Mouse (Mus musculus) activated CD4-positive, CD25-positive, alpha-beta regulatory T cell, adult 4 months (primary cell): ENCODE data around the gene Gng7. TPM values are rescaled to one million over a fixed set of nuclear protein-coding genes. Genes with fewer than 3 reads are reported as not detected.

Experiments used
- ATAC-seq: one replicate; pipeline ENCODE4 v1.8.0; 2017
- polyA plus RNA-seq, 2 experiments: library from polyadenylated mRNA; unstranded; fragments of 100-300 nt; shearing (Covaris generic); gene quantifications; one replicate each; pipeline ENCODE4 v1.2.1; 2017

Gene Gng7
- polyA plus RNA-seq, 2 experiments from 2014 or later: not detected

DNA sequence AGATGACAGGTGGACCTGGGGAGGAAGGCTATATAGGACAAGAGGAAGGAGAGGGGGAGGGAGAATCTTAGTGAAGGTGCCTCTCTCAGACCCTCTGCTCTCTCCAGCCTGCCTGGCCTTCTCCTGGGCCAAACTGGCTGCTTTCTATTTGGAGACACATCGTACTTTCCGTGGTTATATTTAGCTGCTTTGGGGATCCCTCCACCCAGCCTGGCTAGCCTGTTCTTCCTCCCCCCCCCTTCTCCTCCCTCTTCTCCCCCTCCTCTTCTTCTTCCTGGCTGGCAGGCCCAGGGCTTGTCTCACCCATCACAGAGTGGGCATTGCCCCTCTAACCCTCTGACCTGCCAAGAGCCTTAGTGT lies 73.8 kb downstream of the Gng7 start:
- no peak for ATAC-seq

DNA sequence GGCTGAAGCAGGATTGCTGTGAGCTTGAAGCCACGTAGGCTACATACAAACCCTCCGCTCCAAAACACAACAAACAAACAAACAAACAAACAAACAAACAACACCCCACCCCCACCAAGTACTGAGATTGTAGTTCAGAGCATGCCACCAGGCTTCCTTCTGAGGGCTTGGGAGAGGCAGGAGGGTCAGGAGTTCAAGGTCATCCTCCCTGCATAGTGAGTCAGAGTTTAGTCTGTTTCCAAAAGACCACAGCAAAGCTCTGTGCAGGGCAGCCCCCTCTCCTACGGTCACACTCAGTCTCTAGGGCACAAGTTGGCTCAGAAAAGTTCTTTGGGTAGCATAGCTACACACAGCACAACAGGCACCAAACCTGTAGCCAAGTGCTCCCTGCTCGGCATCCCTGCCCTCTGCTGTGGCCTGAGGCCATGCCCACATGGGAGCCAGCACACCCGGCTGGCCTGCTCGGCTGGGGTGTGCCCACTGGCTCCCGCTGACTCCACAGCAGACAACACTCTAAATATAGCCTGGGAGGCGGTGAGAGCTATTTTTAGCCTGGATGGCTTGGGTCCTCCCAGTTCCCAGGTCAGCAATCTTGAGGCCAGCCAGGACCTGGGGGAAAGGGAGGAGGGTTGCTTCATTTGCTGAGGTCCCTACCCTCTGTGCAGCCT lies 74.3 kb downstream of the Gng7 start:
- ATAC-seq: no peak

DNA sequence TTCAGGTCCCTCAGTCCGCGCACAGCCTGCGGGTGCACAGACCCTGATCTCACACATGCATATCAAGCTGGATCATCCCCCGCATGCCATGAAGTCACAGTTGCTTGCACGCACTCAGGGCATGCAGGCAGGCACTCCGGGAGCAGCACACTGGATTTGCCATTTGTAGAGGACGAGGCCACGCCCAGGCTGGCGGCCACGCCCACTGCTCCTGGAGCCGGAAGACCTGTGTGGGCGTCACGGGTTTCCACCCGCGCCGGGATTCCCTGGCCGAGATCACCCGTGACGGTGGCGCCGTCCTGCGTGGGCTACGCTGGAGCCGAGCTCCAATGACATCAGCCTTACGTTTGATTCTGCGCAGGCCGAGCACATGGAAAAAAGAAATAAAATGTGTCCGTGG lies 75.1 kb downstream of the Gng7 start:
- ATAC-seq: peak; percentile 69

DNA sequence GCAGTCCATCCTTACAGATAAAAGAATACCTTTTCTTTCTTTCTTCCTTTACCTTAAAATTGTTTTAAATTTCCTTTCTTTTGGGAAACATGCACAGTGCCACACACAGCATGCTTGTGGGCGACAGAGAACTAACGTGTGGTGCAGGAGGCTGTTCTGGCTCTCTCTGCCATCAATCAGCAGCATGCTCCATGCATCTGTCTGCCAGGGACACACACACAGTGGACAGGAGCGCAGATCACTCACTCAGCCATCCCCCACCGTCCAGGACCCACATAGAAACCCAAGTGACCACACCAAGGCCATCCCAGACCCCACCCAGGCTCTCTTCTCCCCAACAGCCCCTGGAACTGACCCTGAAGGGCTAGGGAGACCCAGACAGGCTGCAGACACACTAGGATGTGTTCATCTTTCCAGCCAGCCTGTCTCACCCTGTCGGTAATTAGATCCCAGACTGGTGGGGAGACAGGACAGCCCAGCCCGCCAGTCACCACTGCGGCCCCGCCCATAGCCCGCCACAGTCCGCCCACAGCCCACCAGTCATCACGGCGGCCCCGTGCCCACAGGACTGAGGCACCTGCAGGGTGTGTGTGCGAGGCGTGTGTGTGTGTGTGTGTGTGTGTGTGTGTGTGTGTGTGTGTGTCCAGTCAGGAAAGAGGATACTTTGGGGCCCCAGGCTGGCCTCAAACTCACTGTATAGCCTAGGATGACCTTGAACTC lies 75.8 kb downstream of the Gng7 start:
- ATAC-seq: peak; percentile 8

DNA sequence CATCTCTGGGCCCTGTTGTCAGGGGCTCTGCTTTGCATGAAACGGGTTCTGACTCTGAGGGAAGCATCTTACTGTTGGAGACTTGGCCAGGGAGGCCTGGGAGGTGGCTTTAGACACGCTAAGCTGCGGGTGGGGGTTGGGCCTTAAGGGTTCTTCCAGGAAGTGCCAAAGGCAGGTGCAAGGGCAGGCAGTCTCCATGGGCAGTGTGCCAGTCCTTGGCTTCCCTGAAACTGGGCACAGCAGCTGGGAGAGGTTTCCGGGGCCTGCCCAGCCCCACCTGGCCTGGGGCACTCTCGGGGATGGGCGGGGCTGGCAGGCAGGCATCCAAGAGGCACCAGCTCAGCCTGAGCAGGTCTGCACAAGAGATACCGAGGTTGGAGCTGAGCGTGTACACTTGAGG lies 77.1 kb downstream of the Gng7 start:
- no peak for ATAC-seq

DNA sequence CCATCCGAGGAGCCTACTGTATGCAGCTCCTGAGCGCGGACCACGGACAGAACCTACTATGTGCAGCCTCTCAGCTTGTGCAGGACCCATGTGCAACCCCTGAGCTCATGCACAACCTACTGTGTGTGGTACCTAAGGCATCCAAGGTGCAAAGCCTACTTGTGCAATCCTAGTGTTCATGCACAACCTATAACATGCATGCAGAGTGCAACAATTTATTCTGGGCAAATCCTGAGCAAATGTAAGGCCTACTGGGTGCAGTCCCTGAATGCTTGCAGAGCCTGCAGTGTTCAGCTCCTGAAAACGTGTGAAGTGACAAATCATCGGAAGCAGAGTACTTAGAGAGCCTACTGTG lies 78.0 kb downstream of the Gng7 start:
- no peak for ATAC-seq

DNA sequence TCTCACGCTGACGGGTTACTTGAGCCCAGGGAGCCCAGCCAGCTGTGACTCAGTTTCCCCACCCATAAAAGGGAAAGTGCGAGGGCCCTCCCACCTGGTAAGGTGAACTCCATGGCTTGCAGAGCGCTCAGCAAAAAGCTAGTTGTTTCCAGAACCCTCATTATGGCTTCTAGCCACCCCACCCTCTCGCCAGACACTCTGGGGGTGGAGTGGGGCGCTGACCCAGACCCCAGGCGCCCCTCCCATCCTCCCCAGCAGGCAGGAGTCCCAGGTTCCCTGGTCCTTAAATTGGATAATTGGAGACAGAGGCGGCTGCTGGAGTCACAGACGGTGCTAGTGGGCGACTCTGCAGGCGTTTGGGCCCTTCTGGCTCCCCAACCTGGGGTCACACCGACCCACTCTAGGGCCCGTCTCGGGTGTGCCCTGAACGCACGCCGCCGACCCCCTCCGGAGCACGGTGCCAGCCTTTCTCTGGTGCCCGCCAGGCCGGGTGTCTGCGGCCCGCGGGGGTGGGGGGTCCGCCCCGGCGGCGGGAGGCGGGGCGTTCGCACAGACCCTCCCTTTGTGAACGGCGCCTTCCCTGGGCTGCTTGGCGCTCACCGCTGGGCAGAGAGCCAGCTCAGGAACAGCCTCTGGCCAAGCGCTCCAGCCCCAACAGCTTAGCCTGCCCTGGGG lies 78.5 kb downstream of the Gng7 start:
- no peak for ATAC-seq

DNA sequence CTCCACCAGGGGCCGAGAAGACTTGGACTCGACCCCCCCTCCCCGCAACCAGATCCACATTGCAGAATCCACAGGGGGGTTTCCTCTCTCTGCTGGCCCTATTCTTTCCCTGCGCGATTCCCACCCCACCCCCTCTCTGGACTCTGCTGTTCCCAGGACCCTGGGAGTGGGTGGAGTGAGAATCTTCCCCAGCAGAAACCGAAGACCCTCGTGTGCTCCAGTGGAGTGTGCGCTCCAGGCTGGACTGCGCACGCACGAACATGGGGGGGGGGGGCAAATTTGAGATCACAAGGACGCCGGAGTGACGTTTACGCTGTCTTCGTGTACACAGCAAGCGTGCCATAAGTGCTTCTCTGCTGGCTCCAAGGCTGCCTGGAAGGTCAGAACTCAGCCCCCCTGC lies 79.0 kb downstream of the Gng7 start:
- ATAC-seq: no peak

DNA sequence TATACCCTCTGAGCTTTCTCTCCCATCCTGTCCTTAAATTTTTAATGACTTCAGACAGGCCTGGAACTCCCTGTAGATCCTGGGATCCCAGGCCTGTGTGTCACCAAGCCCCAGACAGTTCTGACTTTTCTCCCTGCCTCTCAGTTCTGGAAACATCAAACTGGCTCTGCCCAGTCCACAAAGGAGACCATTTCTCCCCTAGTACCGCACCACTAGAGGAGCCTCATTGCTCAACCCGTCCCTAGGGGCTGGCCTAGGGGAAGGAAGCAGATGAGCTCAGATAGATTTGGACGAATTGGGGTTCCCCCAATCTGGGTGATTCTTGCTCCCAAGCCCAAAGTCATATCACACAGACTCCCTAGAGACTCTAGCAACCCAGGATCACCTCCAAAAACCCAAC lies 79.5 kb downstream of the Gng7 start:
- ATAC-seq: no peak

DNA sequence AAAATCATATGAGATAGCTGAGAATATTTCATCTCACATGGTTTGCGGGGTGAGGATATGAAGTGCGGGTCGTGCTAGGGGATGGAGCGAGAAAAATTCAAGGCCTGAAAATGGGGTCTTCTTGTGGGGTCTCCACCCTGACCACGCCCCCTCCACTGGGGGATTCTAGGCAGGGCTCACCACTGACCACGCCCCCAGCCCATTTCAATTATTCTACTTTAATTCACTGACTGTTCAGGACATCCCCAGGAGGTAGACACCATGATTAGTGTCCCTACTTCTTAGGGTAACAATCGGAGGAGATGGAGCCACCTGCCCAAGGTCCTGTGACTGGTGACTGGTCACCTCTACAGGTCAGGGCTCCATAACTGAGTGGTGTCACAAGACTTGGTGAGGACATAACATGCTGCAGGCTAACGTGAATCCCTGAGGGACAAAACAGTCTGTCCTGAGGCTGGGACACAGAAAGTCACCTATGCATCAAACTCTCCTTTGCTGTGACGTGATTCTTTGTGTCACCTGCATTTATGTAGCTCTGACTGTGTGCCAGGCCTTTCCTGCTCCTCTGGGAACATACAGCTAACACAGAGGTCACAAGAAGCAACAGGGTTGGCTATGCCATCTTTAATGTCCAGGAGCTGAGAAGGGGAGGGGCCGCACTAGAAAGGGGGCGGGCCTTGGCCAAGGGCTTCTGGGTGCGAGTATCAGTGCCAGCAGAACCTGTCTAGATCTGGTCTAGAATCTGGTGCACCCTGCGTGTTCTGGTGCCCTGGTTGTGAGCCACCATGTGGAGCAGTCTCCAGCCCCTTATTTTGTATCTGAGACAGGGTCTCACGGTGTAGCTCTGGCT lies 80.4 kb downstream of the Gng7 start:
- ATAC-seq: no peak

DNA sequence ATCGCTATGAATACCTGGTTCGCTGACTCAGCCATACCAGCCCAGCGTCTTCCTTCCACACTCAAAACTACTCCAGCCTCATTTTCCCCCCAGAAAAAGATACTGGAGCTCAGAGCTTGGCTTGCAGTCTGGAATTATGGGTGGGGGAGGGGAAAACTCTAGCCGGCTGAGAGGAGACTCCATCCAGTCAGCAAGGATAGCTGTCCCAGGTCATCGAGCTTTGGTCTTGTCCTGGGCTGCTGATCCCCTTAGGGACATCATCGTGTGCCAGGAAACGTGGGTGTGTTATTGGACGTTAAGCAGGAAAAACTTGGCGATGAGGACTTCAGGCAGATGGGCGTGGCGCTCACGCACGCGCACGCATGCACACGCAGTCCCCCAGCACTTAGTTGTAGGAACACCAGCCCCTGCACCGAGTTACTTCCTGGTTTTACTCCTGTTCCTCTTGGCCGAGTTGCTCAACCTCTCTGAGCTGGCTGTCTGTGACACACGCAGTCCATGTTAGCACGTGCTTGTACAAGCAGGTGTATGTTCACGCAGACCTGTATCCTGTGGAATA lies 81.2 kb downstream of the Gng7 start:
- ATAC-seq: no peak

DNA sequence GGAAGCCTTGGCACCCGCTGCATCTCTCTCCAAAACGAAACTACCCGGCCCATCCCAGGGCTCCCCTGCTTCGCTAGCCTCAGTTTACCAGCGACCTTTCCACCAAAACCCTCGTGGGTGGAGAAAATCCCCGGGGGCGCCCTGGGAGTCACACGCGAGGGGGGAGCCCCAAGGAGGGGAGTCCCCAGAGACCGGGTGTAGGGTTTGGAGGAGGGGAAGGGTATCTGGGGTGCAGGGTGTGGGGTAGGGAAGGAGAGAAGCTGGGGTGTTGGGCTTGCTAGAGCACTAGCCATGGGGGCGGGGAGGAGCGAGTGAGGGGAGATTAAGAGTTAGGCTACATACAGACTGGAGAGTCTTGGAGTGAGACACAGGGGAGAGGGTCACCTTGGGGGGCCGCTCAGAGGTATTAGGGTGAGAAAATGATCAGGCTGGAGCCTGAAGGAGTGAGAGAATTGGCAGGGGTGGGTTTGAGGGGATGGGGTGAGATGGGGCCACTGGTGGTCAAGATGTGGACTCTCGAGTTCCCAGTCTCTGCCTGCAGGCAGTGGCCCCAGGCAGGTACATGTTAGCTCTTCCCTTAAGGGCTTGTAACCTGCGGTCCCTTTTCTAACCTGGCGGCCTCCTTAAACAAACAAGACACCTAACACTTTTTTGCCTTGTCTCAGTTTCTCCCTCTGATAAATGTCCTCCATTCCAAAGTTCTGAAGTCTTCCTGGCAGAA lies 81.9 kb downstream of the Gng7 start:
- no peak for ATAC-seq

DNA sequence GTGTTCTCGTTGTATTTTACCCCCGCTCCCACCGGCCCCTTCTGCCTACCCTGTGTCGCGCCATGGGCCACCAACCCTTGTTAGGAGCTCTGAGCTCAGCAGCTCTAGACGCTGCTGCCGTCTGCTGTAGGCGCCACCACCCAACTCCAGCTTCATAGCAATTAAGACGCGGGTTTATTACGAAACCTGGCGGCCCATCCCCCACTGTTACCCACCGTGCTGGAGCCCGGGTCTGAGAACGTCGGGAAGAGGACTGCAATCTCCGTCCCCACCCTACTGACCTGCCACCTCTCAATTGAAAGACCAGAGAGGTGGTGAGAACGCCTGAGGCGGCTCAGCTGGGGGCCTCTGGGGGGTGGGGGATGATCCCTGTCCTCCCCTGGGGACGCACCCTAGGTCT lies 82.5 kb downstream of the Gng7 start:
- ATAC-seq: no peak

DNA sequence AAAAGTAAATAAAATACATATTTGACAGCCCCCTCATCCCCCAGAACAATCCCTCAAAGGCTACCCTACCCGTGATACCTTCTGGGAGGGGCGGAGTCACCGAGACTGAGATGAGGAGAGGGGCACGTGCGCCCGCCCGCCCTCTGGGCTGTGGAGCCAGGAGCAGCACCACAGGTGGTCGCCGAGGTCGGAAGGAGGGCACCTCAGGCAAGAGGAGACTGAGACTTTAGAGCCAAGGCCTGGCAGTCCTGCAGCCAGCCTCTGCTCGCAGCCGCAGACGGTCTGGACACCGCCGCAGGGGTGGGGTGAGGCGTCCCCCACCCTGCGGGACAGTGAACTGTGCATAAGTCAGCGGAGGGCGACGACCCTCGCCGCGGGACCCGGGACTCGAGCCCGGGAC lies 83.0 kb downstream of the Gng7 start:
- no peak for ATAC-seq

DNA sequence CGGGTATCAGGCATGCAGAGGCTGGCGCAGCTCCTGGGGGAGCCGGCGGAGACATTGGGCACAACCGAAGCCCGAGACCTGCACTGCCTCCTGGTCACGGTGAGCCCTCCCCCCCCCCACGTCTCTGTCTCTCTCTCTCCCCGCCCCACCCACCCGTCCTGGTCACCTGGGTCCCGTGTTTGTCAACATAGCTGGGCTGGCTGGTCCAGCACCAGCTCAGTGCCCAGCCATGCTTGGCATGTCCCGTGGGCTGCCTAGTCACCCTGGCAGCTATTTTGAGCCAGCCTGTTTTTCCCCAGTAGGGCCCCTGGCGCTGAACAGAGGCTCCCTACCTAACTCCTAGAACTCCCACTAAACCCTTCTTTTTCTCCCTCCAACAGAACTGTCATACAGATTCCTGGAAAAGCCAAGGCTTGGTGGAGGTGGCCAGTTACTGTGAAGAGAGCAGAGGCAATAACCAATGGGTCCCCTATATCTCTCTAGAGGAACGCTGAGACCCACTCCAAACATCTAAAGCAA lies 83.5 kb downstream of the Gng7 start:
- ATAC-seq: no peak

DNA sequence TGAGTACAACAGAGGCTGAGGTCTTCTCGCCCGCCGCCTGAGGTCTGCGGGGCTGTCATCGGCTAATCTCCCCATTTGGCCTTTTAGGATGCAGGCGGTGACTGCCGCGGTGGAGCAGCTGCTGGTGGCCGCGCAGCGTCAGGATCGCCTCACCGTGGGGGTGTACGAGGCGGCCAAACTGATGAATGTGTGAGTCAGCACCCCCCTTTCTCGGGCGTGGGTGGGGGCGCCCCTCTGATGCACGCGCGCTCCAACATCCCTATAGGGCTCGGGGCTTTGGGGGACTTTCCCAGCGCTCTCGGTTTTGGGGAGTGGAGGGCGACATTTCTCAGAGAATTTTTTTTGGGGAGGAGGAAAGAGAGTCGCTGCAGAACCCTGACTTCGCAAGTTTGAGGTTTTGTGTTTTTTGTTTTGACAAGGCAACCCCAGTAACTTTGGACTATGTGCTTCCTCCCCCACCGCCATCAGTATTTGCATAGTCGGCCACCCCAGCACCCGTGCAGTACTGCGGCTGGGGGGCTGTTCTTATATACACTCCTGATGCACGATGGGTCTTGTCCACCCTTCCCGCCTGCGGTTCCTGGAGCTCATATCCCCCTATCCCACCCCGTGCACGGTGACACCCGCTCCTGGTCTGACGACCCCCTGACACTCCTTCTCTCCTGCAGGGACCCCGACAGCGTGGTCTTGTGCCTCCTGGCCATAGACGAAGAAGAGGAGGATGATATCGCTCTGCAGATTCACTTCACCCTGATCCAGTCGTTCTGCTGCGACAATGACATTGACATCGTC lies 84.2 kb downstream of the Gng7 start:
- ATAC-seq: peak; percentile 24

DNA sequence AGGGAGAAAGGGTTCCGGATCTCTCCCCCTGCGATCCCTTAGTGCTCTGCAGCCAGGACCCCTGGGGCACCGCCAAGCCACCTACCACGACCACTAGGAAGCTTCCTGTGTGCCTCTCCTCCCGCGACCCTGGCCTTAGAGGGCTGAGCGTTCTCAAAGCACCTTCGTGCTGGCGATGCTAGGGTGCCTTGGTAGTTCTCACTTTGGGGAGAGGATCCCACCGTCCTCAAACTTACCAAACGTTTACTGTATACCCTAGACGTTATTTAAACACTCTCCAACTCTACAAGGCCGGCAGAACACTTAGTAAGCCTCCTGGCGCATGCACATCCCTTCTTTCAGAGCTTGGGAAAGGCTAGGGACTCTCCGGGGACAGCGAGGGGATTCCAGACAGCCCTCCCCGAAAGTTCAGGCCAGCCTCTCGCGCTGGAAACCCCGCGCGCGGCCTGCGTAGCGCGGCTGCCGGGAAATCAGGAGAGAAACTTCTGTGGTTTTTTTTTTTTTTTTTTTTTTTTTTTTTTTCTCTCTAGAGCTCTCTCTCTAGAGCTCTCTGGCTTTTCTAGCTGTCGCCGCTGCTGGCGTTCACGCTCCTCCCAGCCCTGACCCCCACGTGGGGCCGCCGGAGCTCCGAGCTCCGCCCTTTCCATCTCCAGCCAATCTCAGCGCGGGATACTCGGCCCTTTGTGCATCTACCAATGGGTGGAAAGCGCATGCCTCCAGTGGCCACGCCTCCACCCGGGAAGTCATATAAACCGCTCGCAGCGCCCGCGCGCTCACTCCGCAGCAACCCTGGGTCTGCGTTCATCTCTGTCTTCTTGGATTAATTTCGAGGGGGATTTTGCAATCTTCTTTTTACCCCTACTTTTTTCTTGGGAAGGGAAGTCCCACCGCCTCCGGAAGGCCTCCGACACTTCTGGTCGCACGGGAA lies 85.2 kb downstream of the Gng7 start, which contains the start of gene Gadd45b:
TSS of gene Gadd45b (plus strand) at position 775 of the 928 bp plus-strand sequence.
- peak; percentile 79 for ATAC-seq

DNA sequence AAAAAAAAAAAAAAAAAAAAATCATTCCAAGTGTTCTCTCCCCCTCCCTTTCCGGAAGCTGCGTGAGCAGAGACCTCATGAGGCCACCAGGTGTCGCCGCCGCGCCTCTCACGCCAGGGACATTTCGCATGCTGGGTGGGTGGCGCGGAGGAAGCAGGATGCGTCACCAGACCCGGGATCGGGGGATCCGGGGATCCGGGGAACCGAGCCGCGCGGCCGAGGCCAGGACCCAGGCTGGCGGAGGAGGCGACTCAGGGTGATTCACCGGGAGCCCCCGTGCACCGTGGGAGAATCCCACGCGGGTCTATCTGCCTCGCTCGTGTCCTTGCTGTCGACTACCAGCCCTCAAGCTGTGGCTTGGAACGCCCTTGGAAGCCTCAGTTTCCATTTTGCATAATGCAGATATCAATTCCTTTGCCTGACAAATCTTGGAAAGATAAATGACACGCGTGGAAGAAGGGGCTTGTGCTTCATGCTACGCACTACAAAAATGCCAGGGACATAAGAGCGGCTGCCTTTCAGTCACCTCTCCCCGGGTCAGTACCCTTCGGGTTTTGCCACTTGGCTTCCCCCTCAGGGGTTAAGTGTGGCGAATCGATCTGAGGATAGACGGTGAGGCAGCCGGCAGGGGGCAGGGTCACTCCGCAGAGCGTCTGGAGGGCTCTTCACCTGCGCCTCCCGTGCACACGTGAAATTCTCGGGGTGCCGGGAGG lies 86.0 kb downstream of the Gng7 start:
- ATAC-seq: peak; percentile 38

DNA sequence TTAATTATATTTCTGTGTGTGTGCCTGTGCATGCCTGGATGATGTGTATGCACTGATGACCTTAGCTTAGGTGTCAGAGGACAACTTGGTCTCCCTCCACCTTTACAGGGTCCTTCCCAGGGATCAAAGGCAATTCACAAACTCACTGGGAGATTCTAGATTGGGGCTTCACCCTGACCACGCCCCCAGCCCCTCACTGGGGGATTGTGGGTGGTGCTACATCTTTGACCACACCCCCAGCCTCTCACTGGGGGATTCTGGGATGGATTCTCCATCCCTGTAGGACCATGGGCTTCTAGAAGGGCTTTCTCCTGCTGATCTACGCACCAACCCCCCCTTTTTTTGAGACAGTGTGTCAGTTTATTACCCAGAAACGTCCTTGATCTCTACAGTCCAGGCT lies 89.3 kb downstream of the Gng7 start:
- no peak for ATAC-seq
